Mouse (Mus musculus) CH12.LX (cell line): ENCODE results near the gene Pigx.

Experiments used
- CHD2 ChIP-seq: IDR thresholded peaks from 2 replicates; pipeline ENCODE4 v1.6.1; 2011; ENCODE audit warnings: low read length, improper control_type of control experiment
- CTCF ChIP-seq, 2 experiments: IDR thresholded peaks in 1 of 2; conservative IDR thresholded peaks in 1 of 2; 2 replicates each; pipeline ENCODE4 v1.5.1; 2011 to 2012; ENCODE audit warnings: low read depth in 2 of 2, low read length in 2 of 2, improper control_type of control experiment in 1 of 2, inconsistent platforms in 1 of 2, mild to moderate bottlenecking in 1 of 2, moderate library complexity in 1 of 2
- HCFC1 ChIP-seq: IDR thresholded peaks from 2 replicates; pipeline ENCODE4 v1.6.1; 2012; ENCODE audit warnings: low read depth, mild to moderate bottlenecking, inconsistent platforms, low read length, improper control_type of control experiment
- USF1 ChIP-seq: IDR thresholded peaks from 2 replicates; pipeline ENCODE4 v1.6.1; 2014; ENCODE audit warnings: low read depth, mild to moderate bottlenecking, inconsistent platforms, low read length, improper control_type of control experiment

- TF ChIP-seq USF1 (no peak), CTCF (conservative IDR thresholded peaks at IDR 0.05 in 1 of 2, IDR thresholded peaks at IDR 0.05 in 1 of 2; ENCODE audit: low read depth in 2 of 2, low read length in 2 of 2) (peak in 1 of 2 experiments; percentile 11; a peak in 1 of 4 replicates), HCFC1 (no peak), CHD2 (no peak)
Observed at GRCm38 (mm10) chr16:32120454-32120853, 20.9 kb upstream of the Pigx start.
